Comparison of ENCODE assay signal across 18 mouse cellular contexts in the genomic region with DNA sequence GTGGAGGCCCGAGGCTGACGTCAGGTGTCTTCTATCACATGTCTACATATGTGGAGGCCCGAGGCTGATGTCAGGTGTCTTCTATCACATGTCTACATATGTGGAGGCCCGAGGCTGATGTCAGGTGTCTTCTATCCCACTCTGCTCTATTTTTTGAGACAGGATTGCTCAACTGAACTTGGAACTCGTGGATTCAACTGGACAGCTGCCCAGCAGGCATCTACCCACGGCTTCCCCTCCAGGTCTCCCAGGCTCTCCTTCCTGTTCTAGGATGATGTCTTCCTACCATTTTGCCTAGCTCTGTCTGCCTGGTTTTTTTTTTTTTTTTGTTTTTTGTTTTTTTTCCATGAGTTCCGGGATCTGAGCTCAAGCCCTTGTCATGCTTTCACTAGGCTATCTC. TPM values are rescaled to one million over a fixed set of nuclear protein-coding genes. Genes with fewer than 3 reads are reported as not detected.
"Had no signal": no experiment of that assay in that cellular context is flagged by ENCODE, and none has a peak within 500 bp of the region (broad histone marks: within the 10 kb centered on the region; RNA-seq: fewer than 3 reads in every experiment).

No protein-coding gene starts in this region.

RNA-seq across cellular contexts. Expression of a gene that starts 14.9 kb away (rescaled TPM):
- total RNA-seq: megakaryocyte, adult 5-6 weeks had no signal
- polyA plus RNA-seq: intestine, postnatal 0 days; large intestine, adult 2 months; liver, embryonic 15.5 days; lung, embryonic 16.5 days; myocyte had no signal

RNA-seq across cellular contexts. Expression of a gene that starts 21.5 kb away (rescaled TPM):
- total RNA-seq: layer of hippocampus, adult 8-10 months; layer of hippocampus, postnatal 14 days; left cerebral cortex, adult 18-20 months; left cerebral cortex, postnatal 4 days had no signal
- polyA plus RNA-seq: intestine, postnatal 0 days; kidney, embryonic 16.5 days; large intestine, adult 2 months; limb, embryonic 13.5 days; liver, embryonic 11.5 days; liver, embryonic 15.5 days; lung, embryonic 16.5 days; midbrain, embryonic 10.5 days; midbrain, embryonic 14.5 days; myocyte; neural tube, embryonic 11.5 days; neural tube, embryonic 15.5 days; stomach, postnatal 0 days had no signal

RNA-seq across cellular contexts. Expression of a gene that starts 40.3 kb away (rescaled TPM):
- total RNA-seq: megakaryocyte, adult 5-6 weeks had no signal

RNA-seq across cellular contexts. Expression of a gene that starts 43.9 kb away (rescaled TPM):
- polyA plus RNA-seq: kidney, embryonic 16.5 days had no signal
